Mouse (Mus musculus) megakaryocyte, embryonic 14.5 days (primary cell): ENCODE measurements at regions not wholly inside any gene's neighbourhood (a gene's known extent, or its start where the extent isn't known, plus 50 kb on each side); places are given as distances from the start of the nearest gene placed in this dataset.

Source experiments
- H3K27me3 ChIP-seq: replicated peaks from 2 replicates; pipeline ENCODE3; 2012; ENCODE audit warnings: inconsistent platforms
- H3K36me3 ChIP-seq: replicated peaks from 2 replicates; pipeline ENCODE3; 2012; ENCODE audit warnings: low read length, inconsistent platforms, mixed read lengths
- H3K4me1 ChIP-seq: 2 replicates; pipeline ENCODE4 v1.6.1; 2012; ENCODE audit warnings: inconsistent platforms
- H3K4me3 ChIP-seq: replicated peaks from 2 replicates; pipeline ENCODE3; 2012; ENCODE audit warnings: moderate library complexity, mild to moderate bottlenecking, inconsistent platforms
- H3K9me3 ChIP-seq: 2 replicates; pipeline ENCODE4 v1.6.1; 2012; ENCODE audit warnings: inconsistent platforms
- FLI1 ChIP-seq: IDR thresholded peaks from 2 replicates; pipeline ENCODE4 v1.6.1; 2012; ENCODE audit warnings: low read length, inconsistent platforms, mixed read lengths
- GATA1 ChIP-seq: IDR thresholded peaks from 3 replicates; pipeline ENCODE4 v1.6.1; 2012; ENCODE audit warnings: mixed read lengths, low read length, inconsistent platforms, borderline replicate concordance

GRCm38 (mm10) chr13:69420166-69420565 is 113.4 kb upstream of the Nsun2 start:
- Histone ChIP-seq H3K4me1 (no peaks in the 10 kb centered on the region), H3K27me3 (no peaks in the 10 kb centered on the region), H3K9me3 (peaks cover 31% of the 10 kb centered on the region), H3K4me3 (no peak overlapping the region), H3K36me3 (no peaks in the 10 kb centered on the region)
- TF ChIP-seq GATA1 (no peak), FLI1 (no peak)

DNA sequence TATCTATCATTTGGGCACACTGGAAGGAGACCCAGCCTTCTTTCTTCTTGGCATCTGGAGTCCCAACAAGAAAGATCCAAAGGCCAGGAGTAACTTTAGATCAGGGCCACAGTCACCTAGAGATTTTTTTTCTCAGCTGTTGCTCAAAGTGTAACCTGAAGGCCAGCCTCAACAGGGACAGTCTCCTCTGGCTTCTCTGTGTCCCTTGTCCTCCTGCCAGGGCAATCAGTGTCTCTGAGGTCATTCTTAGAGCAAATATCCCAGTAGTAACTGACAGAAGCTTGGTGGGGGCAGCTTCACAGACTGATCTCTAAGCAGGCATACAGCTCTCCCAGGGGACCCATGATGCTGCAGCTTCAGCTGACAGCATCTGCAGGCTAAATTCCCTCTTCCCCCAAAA is 111.6 kb upstream of the Nsun2 start:
- H3K4me1 ChIP-seq: no peaks in the 10 kb centered on the region
- no peaks in the 10 kb centered on the region for H3K27me3 ChIP-seq
- H3K36me3 ChIP-seq: no peaks in the 10 kb centered on the region
- TF ChIP-seq FLI1 (no peak), GATA1 (no peak)
- peaks cover 28% of the 10 kb centered on the region for H3K9me3 ChIP-seq
- H3K4me3 ChIP-seq: no peak overlapping the region

DNA sequence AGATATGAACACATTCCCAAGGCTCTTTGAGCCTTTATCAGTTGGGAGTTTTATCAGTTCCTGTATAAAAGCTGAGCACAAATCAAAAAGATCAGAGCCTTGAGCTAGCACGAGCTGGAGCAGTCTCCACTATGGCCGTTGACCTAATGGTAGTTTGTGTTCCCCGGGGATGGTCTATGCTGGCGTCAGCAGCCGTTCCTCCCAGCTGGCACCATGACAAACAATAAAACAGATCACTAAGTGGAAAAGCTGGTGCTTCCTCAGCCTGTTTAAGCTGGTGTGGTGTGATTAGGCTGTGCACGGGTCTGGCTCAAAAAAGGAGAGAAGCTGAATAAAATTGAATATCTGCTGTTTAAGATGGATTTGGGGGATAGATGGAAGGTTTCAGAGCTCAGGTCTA is 107.4 kb upstream of the Nsun2 start:
- no peaks in the 10 kb centered on the region for H3K36me3 ChIP-seq
- no peaks in the 10 kb centered on the region for H3K27me3 ChIP-seq
- no peaks in the 10 kb centered on the region for H3K4me1 ChIP-seq
- peaks cover 29% of the 10 kb centered on the region for H3K9me3 ChIP-seq
- H3K4me3 ChIP-seq: no peak overlapping the region
- TF ChIP-seq FLI1 (no peak), GATA1 (no peak)

- Histone ChIP-seq H3K4me3 (no peak overlapping the region), H3K4me1 (no peaks in the 10 kb centered on the region), H3K36me3 (no peaks in the 10 kb centered on the region), H3K9me3 (peaks cover 36% of the 10 kb centered on the region), H3K27me3 (no peaks in the 10 kb centered on the region)
- no peak for TF ChIP-seq GATA1
- no peak for TF ChIP-seq FLI1
Observed at GRCm38 (mm10) chr13:69429596-69429995, 104.0 kb upstream of the Nsun2 start.

- Histone ChIP-seq H3K4me1 (no peaks in the 10 kb centered on the region), H3K36me3 (no peaks in the 10 kb centered on the region), H3K27me3 (no peaks in the 10 kb centered on the region), H3K4me3 (no peak overlapping the region), H3K9me3 (peaks cover 48% of the 10 kb centered on the region)
- TF ChIP-seq GATA1 (no peak), FLI1 (no peak)
Observed at GRCm38 (mm10) chr13:69433461-69434323, 99.9 kb upstream of the Nsun2 start.

- Histone ChIP-seq H3K27me3 (no peaks in the 10 kb centered on the region), H3K4me3 (no peak overlapping the region), H3K4me1 (no peaks in the 10 kb centered on the region), H3K9me3 (peaks cover 44% of the 10 kb centered on the region), H3K36me3 (no peaks in the 10 kb centered on the region)
- TF ChIP-seq GATA1: no peak
- TF ChIP-seq FLI1: no peak
Observed at GRCm38 (mm10) chr13:69439486-69439885, 94.1 kb upstream of the Nsun2 start.

DNA sequence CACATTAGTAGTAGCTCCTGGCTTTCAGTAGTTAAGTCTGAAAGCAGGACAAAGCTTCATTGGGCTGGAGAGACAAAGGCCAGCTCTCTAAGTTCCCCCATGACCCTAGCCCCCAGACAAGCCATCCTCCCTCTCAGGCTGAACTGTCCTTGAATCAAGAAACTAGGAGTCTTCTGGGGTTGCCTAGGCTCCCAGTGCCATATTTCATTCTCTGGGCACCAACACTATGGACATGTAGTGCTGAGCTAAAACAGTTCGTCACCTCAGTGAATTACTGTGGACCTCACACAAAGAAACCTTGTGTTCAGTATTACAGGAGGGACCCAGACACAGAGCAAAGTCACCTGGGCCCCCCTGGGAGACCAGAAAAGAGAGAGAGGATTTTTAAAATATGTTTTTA is 91.7 kb upstream of the Nsun2 start:
- H3K4me3 ChIP-seq: no peak overlapping the region
- no peaks in the 10 kb centered on the region for H3K27me3 ChIP-seq
- TF ChIP-seq GATA1 (no peak), FLI1 (no peak)
- peaks cover 27% of the 10 kb centered on the region for H3K9me3 ChIP-seq
- H3K36me3 ChIP-seq: no peaks in the 10 kb centered on the region
- H3K4me1 ChIP-seq: no peaks in the 10 kb centered on the region

DNA sequence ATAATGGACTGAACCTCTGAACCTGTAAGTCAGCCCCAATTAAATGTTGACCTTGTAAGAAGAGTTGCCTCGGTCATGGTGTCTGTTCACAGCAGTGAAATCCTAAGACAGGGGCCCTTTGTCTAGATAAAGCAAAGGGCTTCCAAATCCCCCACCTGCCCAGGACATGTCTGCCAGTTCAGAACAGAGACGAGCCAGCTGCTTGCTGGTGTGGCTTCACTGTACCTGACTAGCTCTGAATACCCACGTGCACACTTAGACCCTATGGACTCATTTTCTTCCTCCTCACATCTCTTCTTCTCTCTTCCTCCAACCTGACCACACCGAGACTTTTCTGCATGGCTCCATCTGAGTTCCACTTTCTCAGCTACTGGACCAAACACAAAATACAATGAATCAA is 87.9 kb upstream of the Nsun2 start:
- Histone ChIP-seq H3K27me3 (no peaks in the 10 kb centered on the region), H3K4me3 (no peak overlapping the region), H3K36me3 (no peaks in the 10 kb centered on the region), H3K4me1 (no peaks in the 10 kb centered on the region), H3K9me3 (peaks cover 5% of the 10 kb centered on the region; the same call in 1 of the 2 replicates)
- no peak for TF ChIP-seq FLI1
